Mouse (Mus musculus) heart, postnatal 0 days (tissue): ENCODE measurements around the gene Ociad1. TPM values are rescaled to one million over a fixed set of nuclear protein-coding genes. Genes with fewer than 3 reads are reported as not detected.

Source experiments
- ATAC-seq: fragments of 200-750 bp; cut with Nextera tagmentation; 2 replicates; pipeline ENCODE4 v1.8.0; 2017; ENCODE audit warnings: low read depth, moderate number of reproducible peaks, moderate library complexity; ENCODE audit not compliant: insufficient read depth
- DNase-seq: peaks from one replicate; pipeline ENCODE4 v3.0.0-alpha.2; 2016; ENCODE audit warnings: low spot score
- H3K27ac ChIP-seq: fragments of 300-500 bp; sonication (generic); 2 replicates; pipeline ENCODE4 v1.5.1; 2014; ENCODE audit warnings: low read depth, mild to moderate bottlenecking
- H3K27me3 ChIP-seq: fragments of 300-500 bp; sonication (generic); 2 replicates; pipeline ENCODE4 v1.6.1; 2014; ENCODE audit warnings: low read length, mixed read lengths; ENCODE audit not compliant: control insufficient read depth, insufficient read depth
- H3K36me3 ChIP-seq: fragments of 300-500 bp; sonication (generic); replicated peaks from 2 replicates; pipeline ENCODE4 v1.6.1; 2014; ENCODE audit warnings: low read length, mixed read lengths; ENCODE audit not compliant: control insufficient read depth, insufficient read depth
- H3K4me1 ChIP-seq: fragments of 300-500 bp; sonication (generic); 2 replicates; pipeline ENCODE4 v1.6.1; 2014; ENCODE audit warnings: antibody characterized with exemption; ENCODE audit not compliant: control insufficient read depth, insufficient read depth
- H3K4me2 ChIP-seq: fragments of 300-500 bp; sonication (generic); 2 replicates; pipeline ENCODE4 v1.6.1; 2014; ENCODE audit warnings: low read depth, mild to moderate bottlenecking, low read length, moderate library complexity
- H3K4me3 ChIP-seq: fragments of 300-500 bp; sonication (generic); 2 replicates; pipeline ENCODE4 v1.5.1; 2014; ENCODE audit warnings: low read depth, low read length
- H3K9ac ChIP-seq: fragments of 300-500 bp; sonication (generic); replicated peaks from 2 replicates; pipeline ENCODE4 v1.6.1; 2014; ENCODE audit warnings: low read depth, low read length, mixed read lengths
- H3K9me3 ChIP-seq: fragments of 300-500 bp; sonication (generic); replicated peaks from 2 replicates; pipeline ENCODE4 v1.6.1; 2016; ENCODE audit warnings: low read length; ENCODE audit not compliant: control insufficient read depth
- CTCF ChIP-seq: IDR thresholded peaks from 2 replicates; pipeline ENCODE4 v1.5.1; 2016; ENCODE audit warnings: antibody characterized with exemption, control low read depth, low read depth
- EP300 ChIP-seq: IDR thresholded peaks from 2 replicates; pipeline ENCODE4 v1.6.1; 2016; ENCODE audit warnings: antibody characterized with exemption, low read depth
- WGBS: fragments of 180-500 bp; shearing (Covaris S2); extraction: QIAGEN DNeasy Blood & Tissue Kit; methylation state at CpG from one replicate; pipeline ENCODE4 v1.1.7; 2014; 5-methylcytosine and 5-hydroxymethylcytosine counted together
- polyA plus RNA-seq: library from polyadenylated mRNA; unstranded; fragments of >200 nt; fragmentation: Nextera tagmentation; extraction: Ambion mirVana; gene quantifications from 2 replicates; pipeline ENCODE4 v1.2.1, GENCODE M21; 2015
- total RNA-seq: library from RNA; depleted of rRNA; stranded (reverse); fragments of >200 nt; gene quantifications from 2 replicates; pipeline ENCODE4 v1.2.3, GENCODE M21; 2014; ENCODE audit warnings: low replicate concordance; rRNA removed

Gene Ociad1
- total RNA-seq: 131 and 139 TPM in 2 replicates
- polyA plus RNA-seq: 265 TPM in 2 replicates

- peak; percentile 8; the same call in 1 of the 2 replicates for TF ChIP-seq CTCF
- peak; percentile 69; the same call in 1 of the 2 replicates for TF ChIP-seq EP300
- H3K27ac ChIP-seq: peak within 1 kb of the TSS; percentile 93
- peak within 1 kb of the TSS; percentile 96 for H3K4me3 ChIP-seq
- under 1% methylated on average over 58 of the region's 58 CpGs for WGBS
- H3K4me2 ChIP-seq: peak within 1 kb of the TSS; percentile 85
- H3K4me1 ChIP-seq: peaks cover 6% of the 10 kb centered on the region
- H3K36me3 ChIP-seq: peaks cover 22% of the 10 kb centered on the region
- peak within 1 kb of the TSS; percentile 95 for H3K9ac ChIP-seq
- ATAC-seq (peak; percentile 99), DNase-seq (peak; percentile 97)
- H3K9me3 ChIP-seq: no peaks in the 10 kb centered on the region
- H3K27me3 ChIP-seq: no peaks in the 10 kb centered on the region
Observed at GRCm38 (mm10) chr5:73292502-73293457, at the start of gene Ociad1. TSS of gene Ociad1 (plus strand) at chr5:73292784.

- WGBS: 44% methylated on average over 13 of the region's 13 CpGs
- H3K27ac ChIP-seq: no peak overlapping the region
- DNase-seq (peak; percentile 58), ATAC-seq (peak; percentile 36; the same call in 1 of the 2 replicates)
- H3K4me1 ChIP-seq: peaks cover 19% of the 10 kb centered on the region
- H3K9me3 ChIP-seq: no peaks in the 10 kb centered on the region
- peak overlapping the region; percentile 20; the same call in 1 of the 2 replicates for H3K4me2 ChIP-seq
- H3K4me3 ChIP-seq: no peak overlapping the region
- TF ChIP-seq EP300: no peak
- no peak for TF ChIP-seq CTCF
- H3K36me3 ChIP-seq: no peaks in the 10 kb centered on the region
- H3K27me3 ChIP-seq: no peaks in the 10 kb centered on the region
- no peak overlapping the region for H3K9ac ChIP-seq
Observed at GRCm38 (mm10) chr5:73244403-73244802, 48.2 kb upstream of the Ociad1 start.

- WGBS: 82% methylated on average over 6 of the region's 6 CpGs
- ATAC-seq (no peak), DNase-seq (no peak)
- no peak overlapping the region for H3K4me2 ChIP-seq
- H3K27ac ChIP-seq: no peak overlapping the region
- no peaks in the 10 kb centered on the region for H3K9me3 ChIP-seq
- H3K27me3 ChIP-seq: no peaks in the 10 kb centered on the region
- TF ChIP-seq EP300 (no peak), CTCF (no peak)
- H3K9ac ChIP-seq: no peak overlapping the region
- H3K4me3 ChIP-seq: no peak overlapping the region
- no peaks in the 10 kb centered on the region for H3K36me3 ChIP-seq
- H3K4me1 ChIP-seq: peaks cover 19% of the 10 kb centered on the region
Observed at GRCm38 (mm10) chr5:73246414-73246813, 46.2 kb upstream of the Ociad1 start.

- H3K27ac ChIP-seq: no peak overlapping the region
- no peaks in the 10 kb centered on the region; the same call in 1 of the 2 replicates for H3K36me3 ChIP-seq
- TF ChIP-seq CTCF: no peak
- no peak for TF ChIP-seq EP300
- H3K9ac ChIP-seq: no peak overlapping the region
- no peak overlapping the region for H3K4me3 ChIP-seq
- no peak overlapping the region for H3K4me2 ChIP-seq
- ATAC-seq: no peak
- peaks cover 14% of the 10 kb centered on the region for H3K4me1 ChIP-seq
- DNase-seq: no peak
- no peaks in the 10 kb centered on the region for H3K27me3 ChIP-seq
- WGBS: 75% methylated on average over 8 of the region's 8 CpGs
- H3K9me3 ChIP-seq: no peaks in the 10 kb centered on the region
Observed at GRCm38 (mm10) chr5:73248211-73248610, 44.4 kb upstream of the Ociad1 start.

- Histone ChIP-seq H3K27me3 (no peaks in the 10 kb centered on the region), H3K27ac (no peak overlapping the region), H3K4me2 (no peak overlapping the region), H3K36me3 (no peaks in the 10 kb centered on the region; the same call in 1 of the 2 replicates), H3K9ac (no peak overlapping the region), H3K4me3 (no peak overlapping the region), H3K9me3 (no peaks in the 10 kb centered on the region), H3K4me1 (peaks cover 19% of the 10 kb centered on the region)
- TF ChIP-seq EP300: no peak
- WGBS: 88% methylated on average over 4 of the region's 4 CpGs
- DNase-seq (no peak), ATAC-seq (no peak)
Observed at GRCm38 (mm10) chr5:73249341-73249740, 43.2 kb upstream of the Ociad1 start.
